Mouse (Mus musculus): ENCODE measurements around the gene Cadm1. TPM values are rescaled to one million over a fixed set of nuclear protein-coding genes. Genes with fewer than 3 reads are reported as not detected.

Gene Cadm1
- total RNA-seq, 2 experiments from 2014 or later, result 1.9 to 2.5 TPM

DNA sequence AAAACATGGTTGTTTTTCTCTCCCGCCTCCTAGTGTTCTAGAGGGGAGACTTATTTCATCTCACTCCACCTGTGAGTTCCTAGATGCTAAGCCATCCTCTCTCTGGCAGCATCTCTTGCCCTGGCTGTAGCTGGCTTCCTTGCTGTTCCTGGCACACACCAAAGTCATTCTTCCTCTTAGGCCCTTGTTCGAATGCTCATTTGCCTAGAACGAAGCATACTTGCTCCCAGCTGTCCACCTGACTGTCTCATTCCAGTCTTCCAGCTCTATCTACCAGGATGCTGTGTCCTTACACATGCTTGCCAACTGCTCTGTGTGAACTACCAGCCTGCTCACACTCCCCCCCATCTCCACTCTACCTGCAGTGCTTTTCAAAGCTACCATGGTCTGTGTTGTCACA is 211.8 kb downstream of the Cadm1 start:
- no peak for DNase-seq

DNA sequence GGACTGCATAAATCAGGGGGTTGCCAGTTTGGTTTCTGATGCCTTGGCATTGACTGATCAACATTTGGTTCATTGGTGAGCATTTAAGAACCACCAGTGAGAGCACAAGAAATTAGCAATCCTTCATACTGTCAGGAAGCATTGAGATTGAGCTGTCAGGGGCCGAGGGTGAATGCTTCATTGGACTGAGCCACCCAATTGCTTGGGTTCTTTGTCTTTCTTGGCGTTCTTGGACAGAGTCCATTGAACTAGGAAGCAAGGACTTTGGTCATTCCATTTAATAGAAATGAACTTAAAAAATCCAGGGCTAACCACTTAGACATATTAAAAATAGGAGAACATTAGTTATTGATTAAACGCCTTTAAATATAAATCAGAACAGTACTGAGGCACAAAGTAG is 214.9 kb downstream of the Cadm1 start:
- no peak for DNase-seq

DNA sequence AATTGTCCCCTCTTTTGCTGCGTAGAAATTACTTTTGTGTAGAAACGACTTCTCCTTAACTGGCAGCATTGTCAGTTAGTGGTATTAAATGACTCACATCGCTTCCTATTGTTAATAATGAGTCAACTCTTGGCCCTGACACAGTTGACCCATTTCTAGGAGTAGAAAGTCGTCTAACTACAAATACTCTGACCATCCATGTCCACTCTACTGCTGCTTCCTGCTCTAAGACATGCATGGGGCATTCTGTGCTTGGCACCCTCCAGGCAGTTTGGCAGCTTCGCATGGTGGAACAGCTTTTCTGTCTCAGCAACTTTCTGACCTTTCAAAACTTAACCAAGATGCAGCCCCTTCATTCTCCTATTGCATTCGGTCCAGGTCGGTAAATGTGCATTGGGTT is 215.7 kb downstream of the Cadm1 start:
- no peak for DNase-seq

DNA sequence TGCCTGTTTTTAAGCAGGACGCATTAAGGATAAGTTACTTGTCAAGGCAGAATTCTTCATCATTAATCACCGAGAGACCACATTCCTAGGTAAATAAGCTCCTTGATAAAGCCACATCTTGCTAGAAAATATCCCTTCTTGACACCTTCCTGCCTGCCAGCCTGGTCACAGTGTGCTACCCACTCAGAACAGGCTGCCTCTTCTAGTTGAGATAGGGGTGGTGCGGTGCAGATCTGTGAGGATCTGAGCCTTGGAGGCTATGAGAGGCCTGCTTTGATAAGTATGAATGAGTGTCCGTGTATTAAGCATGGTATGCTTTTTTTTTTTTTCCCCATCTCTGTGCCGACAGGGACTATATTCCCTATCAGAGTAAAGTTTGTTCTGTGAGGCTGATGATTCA is 219.2 kb downstream of the Cadm1 start:
- DNase-seq, result no peak

GRCm38 (mm10) chr9:47752516-47752915 is 222.5 kb downstream of the Cadm1 start:
- DNase-seq, result no peak

DNA sequence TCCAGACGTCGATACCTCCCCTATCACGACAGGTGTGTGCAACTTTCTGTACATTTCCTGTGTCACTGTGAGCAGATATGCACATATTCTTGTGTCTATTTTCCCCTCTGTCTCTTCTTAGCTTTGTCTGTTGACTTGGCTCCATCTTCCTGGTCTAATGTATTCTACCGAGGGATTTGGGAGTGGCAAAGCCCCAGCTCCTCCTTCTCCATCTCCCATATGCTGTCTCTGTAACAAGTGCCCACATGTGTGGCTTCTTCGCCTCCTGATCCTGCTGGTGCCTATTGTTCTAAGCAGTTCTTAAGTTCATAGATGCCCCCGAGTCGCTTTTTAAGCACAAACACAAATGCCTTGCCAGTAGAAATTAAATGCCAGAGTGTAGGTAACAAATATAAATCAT is 223.2 kb downstream of the Cadm1 start:
- no peak for DNase-seq

DNA sequence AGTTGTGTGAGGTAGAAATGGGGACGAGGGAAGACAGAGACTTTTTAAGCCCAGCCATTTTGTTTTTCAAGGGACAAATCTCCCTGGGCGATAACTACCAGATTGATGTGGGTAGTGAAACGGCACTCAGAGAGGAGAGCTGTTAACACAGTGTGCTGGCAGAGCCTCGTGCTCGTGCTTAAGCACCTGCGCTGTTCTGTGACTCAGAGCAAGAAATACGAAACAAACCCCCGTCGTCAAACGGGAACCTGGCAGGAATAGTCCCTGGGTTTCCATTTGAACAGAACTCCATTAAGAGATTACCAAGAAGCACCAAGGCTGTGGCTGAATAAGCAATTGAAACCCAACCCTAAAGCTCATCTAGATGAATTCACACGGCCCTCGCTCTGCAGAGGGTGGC is 225.1 kb downstream of the Cadm1 start:
- no peak for DNase-seq

DNA sequence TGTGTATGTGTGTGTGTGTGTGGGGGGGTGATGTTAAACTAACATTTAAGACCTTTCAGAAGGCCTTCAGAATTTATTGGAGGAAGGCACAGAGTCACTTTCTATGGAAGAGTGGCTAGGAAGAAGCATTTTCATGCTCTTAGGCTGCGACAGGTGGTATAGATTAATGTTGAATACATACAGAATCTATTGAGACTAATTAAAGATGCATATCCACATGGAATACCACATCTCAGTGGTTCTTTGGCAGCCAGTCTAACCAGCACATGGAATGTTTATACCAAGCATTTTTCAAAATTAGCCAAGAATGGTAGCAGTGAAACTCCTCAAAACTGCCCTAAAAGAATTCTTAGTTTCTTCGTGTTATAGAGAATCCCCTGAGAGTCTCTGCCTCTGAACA is 227.8 kb downstream of the Cadm1 start:
- no peak for DNase-seq

DNA sequence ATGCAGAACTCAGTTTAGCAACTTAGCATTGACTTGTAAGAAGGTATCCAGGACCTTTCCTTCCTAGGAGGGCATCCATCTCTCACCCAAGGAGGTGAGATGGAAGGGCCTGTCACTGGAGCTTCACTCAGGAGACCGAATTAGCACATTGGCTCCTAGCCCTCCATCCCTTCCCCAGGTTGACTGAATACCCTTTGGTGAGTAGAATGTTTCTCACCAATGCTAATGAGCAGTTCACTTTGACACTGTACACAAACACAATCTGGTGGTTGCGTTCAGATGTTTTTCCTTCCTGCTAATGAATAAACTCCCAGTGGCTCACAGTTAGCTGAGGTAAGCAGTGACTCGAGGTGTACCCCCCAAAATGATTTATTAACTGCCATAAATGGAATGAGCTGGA is 228.3 kb downstream of the Cadm1 start:
- DNase-seq, result no peak

- DNase-seq, result no peak
Measured at GRCm38 (mm10) chr9:47759807-47760206, 229.8 kb downstream of the Cadm1 start.

DNA sequence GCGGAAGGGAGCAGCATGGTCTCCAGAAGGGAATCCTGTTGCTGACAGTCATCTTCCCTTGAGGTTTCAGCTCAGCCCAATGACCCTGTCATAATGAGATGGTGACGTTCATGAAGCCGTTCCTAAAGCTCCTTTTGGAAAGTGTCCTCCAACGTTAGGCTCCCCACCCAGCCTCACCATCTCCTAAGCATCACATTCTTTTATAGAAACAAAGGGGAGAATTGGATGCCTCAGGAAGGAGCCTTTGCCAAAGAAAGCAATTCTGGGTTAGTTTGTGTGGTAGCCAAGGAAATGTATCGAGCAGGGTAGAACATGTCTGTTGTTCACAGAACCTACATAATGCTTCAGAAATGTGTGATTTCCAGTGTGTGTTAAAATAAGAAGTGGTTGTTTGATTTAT is 231.6 kb downstream of the Cadm1 start:
- DNase-seq, result no peak

GRCm38 (mm10) chr9:47762913-47763312 is 232.9 kb downstream of the Cadm1 start:
- no peak for DNase-seq

DNA sequence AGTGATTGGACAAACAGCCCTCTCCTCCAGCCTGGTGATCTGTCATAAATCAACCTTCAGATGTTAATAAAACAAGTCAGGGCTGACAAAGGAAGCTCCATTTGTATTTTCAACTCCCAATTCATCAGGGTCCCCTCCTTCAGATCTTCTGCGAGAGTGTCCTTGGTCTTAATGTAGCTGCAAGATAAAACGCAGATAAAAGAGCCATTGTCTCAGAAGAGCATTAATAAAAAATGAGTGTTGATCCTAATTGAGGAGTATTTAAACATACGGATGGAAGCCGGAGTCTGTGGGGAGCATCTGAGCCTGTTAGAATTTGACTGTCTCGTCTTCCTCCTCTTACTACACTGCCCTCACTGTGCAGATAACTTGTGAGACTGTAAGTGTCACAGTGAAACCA is 234.9 kb downstream of the Cadm1 start:
- no peak for DNase-seq

- no peak for DNase-seq
Measured at GRCm38 (mm10) chr9:47765323-47765722, 235.3 kb downstream of the Cadm1 start.

DNA sequence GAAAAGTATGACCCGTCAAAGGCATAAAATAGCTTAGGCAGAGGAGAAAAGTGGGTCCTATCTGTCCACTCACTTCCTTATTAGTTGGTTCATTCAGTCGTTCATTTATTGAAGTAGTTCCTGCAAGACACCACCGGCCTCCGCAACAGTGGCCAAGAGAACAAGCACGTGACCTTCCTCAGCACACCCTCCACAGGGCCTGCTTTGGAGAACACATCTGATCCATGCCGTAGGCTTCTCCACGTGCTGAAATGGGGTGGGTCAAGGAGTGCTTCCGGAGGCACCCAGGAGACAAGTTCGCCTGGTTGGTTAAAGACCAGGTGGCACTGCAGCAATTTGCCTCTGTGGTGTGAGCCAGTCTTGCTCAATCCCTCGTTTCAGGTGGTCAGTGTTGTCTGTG is 236.4 kb downstream of the Cadm1 start:
- DNase-seq, result no peak

GRCm38 (mm10) chr9:47770836-47771235 is 240.9 kb downstream of the Cadm1 start:
- DNase-seq, result no peak

DNA sequence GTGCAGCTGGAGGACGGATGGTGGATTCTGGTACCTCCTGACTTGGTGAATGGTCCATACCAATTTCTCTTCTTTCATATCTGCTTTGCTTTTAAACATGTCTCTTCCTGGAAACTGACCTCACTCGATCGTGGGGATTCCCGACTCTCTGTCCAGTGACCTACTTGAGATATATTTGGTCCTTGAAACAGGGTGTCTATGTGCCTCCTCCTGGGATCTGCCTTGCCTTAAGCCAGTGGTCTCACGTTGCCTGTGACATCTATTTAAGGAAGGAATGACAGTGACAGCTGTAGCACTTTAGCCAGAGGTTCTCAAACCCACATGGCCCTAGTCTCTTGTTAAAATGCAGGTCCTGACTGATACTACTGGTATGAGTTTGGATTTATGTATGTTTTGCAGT is 242.0 kb downstream of the Cadm1 start:
- no peak for DNase-seq

GRCm38 (mm10) chr9:47772750-47773149 is 242.8 kb downstream of the Cadm1 start:
- no peak for DNase-seq

- DNase-seq, result no peak
Measured at GRCm38 (mm10) chr9:47776941-47777919, 247.3 kb downstream of the Cadm1 start.

- no peak for DNase-seq
Measured at GRCm38 (mm10) chr9:47778438-47778837, 248.5 kb downstream of the Cadm1 start.

- DNase-seq, result no peak
Measured at GRCm38 (mm10) chr9:47779291-47779690, 249.3 kb downstream of the Cadm1 start.

DNA sequence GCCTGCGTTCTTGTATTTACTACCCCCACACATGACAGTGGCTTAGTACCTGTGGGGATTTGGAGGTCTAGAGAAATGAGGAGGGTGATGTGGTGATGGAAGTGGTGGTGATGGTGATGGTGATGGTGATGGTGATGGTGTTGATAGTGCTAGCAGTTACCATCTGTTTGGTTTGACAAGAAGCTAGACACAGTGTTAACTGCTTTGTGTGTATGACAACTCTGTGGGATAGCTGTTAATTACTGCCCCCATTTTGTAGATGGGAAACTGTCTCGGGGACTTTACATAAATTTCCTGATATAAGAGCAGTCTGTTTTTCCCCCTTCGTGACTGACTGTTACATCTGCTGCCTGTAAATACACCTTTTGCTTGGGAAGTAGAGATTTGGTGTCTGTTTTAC is 256.7 kb downstream of the Cadm1 start:
- DNase-seq, result no peak

- DNase-seq, result no peak
Measured at GRCm38 (mm10) chr9:47798478-47798877, 268.5 kb downstream of the Cadm1 start.

DNA sequence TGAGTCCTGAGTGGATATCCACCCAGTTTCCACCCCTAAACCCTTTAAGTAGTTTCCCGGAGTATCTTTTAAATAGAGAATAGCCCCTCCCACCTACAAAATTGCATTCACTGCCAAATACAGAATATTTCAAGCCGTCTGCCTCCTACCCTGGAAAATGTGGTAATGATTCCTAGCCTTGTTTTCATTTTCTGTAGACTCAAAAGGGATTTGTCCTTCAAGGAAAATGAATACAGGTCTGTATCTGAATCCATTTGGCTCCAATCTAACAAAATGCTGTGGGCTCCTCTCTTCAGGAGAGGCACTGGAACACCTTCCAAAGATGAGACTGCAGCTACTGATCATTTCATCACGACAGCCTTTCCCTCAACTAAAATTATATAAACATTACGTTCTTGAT is 271.3 kb downstream of the Cadm1 start:
- DNase-seq, result no peak
